Mouse (Mus musculus): ENCODE results near the gene Rph3al. TPM values are rescaled to one million over a fixed set of nuclear protein-coding genes. Genes with fewer than 3 reads are reported as not detected.

Gene Rph3al
- total RNA-seq, 2 experiments from 2014 or later, result 0.98 to 7.1 TPM

- ATAC-seq (replicated peaks; ENCODE audit: low FRiP score, poor library complexity, severe bottlenecking), result no peak
These were observed 67.8 kb downstream of the Rph3al start for GRCm38 (mm10) chr11:75870386-75870785.

- ATAC-seq (replicated peaks; ENCODE audit: low FRiP score, poor library complexity, severe bottlenecking), result no peak
These were observed 68.3 kb downstream of the Rph3al start for GRCm38 (mm10) chr11:75869898-75870297.

GRCm38 (mm10) chr11:75866861-75867260, 71.4 kb downstream of the Rph3al start:
- no peak for ATAC-seq (replicated peaks; ENCODE audit: low FRiP score, poor library complexity, severe bottlenecking)

DNA sequence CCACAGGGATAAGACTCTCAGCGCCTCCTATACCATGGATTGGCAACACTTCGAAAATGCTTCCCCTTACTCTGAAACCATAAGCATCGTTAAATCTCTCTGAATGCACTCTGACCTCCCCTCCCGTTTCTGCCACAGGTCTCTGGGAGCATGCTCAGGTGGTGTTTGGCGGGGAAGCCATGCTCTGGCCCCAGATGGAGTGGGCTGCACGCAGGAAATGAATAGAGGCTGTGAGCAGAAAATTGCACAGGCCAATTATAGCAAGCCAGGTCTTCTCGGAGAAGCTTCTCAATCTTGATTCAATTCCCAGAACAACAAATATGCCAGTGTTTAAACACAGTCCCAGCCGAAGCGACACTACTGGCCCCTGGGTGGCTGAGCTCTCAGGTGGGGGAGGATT, 72.4 kb downstream of the Rph3al start:
- no peak for ATAC-seq (replicated peaks; ENCODE audit: low FRiP score, poor library complexity, severe bottlenecking)

GRCm38 (mm10) chr11:75865253-75865619, 73.0 kb downstream of the Rph3al start:
- no peak for ATAC-seq (replicated peaks; ENCODE audit: low FRiP score, poor library complexity, severe bottlenecking)

DNA sequence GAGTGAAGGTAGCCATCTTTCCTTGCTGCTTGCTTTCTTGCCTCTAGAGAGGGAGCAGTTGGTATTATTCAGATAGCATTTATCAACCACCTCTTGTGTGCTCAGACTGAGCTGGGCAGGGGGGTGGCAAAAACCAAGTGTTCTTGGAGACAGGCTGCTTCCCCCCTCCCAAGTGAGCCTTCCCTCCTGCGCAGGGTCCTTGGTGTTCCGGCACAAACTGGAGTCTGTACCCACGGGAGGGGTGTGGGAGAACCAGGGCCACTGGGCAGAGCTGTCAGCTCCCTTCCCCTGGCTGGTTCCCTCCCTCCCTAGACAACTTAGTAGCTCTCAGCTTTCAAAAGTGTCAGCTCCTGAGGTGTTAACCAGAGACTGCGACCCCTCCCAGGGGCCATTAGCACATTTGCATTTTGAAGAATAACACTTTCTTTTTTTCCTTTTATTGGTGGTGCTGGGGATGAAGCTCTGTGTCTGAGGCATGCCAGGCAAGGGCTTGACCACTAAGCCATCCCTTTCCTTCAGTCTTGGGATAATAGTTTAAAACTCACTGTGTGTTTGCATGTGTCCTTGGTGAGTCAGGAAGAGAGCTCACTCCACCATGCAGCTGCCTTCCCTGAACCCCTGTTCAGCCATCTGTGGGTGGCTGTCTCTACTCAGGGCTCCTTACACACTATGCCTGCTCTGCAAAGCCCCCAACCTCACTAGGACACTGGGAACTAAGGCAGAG, 73.5 kb downstream of the Rph3al start:
- no peak for ATAC-seq (replicated peaks; ENCODE audit: low FRiP score, poor library complexity, severe bottlenecking)

GRCm38 (mm10) chr11:75862466-75862865, 75.8 kb downstream of the Rph3al start:
- no peak for ATAC-seq (replicated peaks; ENCODE audit: low FRiP score, poor library complexity, severe bottlenecking)

DNA sequence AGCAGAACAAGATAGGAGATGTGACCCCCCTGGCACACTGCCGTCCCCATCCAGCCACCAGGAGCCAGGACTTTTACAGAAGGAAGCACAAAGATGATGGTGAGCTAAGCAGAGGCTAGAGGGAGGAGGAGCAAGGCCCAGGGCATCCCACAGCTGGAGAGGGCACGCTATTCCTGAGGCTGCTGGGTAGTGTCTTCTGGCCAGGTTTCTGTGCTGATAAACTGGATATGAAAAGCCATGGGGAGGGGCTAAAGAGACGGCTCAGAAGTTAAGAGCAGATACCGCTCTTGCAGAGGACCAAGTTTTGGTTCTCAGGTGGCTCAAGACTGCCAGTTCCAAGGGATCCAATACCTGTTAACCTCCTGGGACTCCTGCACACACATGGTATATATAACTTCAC, 76.6 kb downstream of the Rph3al start:
- ATAC-seq (replicated peaks; ENCODE audit: low FRiP score, poor library complexity, severe bottlenecking), result no peak

DNA sequence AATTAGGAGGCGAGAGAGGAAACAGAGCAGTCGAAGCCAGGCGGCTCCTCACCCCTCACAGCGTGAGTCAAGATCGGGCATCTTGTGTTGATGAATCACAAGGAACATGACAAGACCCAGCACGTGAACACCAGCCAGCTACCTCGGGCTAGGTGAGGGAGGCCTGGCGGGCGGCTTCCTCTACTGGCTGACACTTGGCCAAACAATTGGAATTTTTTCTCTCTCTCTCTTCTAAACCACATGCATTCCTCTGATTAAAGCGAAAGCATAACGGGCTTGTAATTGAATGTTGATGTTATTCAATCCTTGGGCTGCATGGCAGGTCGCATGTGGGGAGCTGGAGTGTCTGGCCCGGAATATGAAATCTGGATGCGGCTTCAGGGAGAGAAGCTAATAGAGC, 77.0 kb downstream of the Rph3al start:
- no peak for ATAC-seq (replicated peaks; ENCODE audit: low FRiP score, poor library complexity, severe bottlenecking)

DNA sequence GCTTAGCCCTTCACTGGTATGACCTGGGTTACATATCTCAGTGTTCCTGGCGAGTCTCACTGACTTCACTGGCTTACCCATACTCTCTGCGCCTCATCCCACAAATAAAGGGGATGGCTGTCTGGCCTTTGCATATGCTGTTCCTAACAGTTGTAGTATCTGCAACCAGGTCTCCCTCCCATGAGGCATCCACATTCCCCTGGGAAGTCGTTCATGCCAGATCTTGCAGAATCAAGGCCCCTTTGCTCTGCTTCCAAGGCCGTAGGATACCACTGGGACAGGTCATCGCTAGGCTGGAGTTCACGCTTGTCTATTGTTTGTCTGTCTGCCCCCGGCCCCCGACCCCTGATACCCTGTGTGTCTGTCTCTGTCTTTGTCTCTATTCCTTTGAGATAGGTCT, 78.8 kb downstream of the Rph3al start:
- ATAC-seq (replicated peaks; ENCODE audit: low FRiP score, poor library complexity, severe bottlenecking), result no peak

- ATAC-seq (replicated peaks; ENCODE audit: low FRiP score, poor library complexity, severe bottlenecking), result no peak
These were observed 79.3 kb downstream of the Rph3al start for GRCm38 (mm10) chr11:75858975-75859374.

DNA sequence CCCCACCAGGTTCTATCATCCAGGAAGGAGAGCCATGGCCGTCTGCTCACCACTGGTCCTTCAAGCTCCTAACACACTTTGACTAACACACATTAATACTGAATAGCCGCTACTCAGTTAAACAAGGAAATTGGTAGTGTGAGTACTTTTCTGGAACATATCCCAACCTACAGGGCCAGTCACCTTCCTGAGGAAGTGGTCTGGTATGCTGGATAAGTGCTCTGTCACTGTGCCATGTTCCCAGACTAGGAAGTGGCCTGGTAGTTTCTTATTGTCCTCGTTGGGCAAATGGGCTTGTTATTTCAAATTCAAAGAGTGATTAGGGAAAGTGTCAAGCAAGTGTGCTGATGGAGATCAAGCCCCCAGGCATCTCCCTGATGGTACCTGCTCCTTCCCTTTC, 80.4 kb downstream of the Rph3al start:
- ATAC-seq (replicated peaks; ENCODE audit: low FRiP score, poor library complexity, severe bottlenecking), result no peak

- no peak for ATAC-seq (replicated peaks; ENCODE audit: low FRiP score, poor library complexity, severe bottlenecking)
These were observed 83.9 kb downstream of the Rph3al start for GRCm38 (mm10) chr11:75854327-75854726.

DNA sequence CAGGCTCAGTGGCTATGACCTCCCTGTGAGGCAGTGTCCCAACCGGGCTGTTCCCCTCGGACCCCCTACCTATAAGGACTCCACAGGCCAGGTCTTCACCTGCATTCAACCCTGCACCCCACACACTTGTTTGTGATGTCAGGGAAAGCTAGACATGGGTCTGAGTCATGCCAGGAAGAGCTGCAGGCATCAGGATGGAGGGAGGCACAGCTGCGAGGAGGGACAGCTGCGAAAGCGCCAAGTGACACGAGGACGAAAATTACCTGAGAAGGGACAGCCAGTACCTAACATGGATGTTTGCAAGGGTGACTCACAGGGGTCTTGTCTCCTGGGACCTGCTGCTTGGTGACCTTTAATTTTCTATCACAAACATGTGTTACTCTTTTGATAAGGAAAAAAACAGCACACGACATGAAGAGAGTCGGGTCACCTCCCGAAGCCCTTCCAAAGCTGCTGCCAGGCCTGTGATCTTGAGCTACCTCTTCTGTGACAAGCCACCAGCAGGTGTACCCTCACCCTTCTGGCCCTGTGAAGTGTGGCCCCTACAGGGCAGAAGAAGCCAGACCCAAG, 85.1 kb downstream of the Rph3al start:
- ATAC-seq (replicated peaks; ENCODE audit: low FRiP score, poor library complexity, severe bottlenecking), result no peak

DNA sequence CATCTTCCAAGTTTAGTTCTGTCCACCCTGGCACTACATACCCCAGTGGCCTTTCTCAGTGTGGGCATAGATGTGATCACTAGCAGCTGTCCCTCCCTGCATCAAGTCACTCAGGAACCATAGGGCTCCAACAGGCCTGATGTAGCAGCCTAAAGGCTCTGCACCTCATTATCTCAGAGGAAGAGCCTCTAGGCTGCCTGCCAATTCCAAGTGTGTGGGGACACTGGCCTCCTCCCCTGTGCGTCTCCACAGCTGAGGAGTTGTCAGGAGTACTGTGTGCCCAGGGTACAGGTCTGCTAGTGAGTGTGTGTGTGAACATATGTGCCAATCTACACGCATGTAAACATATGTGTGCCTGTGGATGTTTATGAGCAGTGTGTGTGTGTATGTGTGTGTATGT, 85.7 kb downstream of the Rph3al start:
- ATAC-seq (replicated peaks; ENCODE audit: low FRiP score, poor library complexity, severe bottlenecking), result 0 out of 2 replicates have a peak, but pooled peaks have one; percentile 46

DNA sequence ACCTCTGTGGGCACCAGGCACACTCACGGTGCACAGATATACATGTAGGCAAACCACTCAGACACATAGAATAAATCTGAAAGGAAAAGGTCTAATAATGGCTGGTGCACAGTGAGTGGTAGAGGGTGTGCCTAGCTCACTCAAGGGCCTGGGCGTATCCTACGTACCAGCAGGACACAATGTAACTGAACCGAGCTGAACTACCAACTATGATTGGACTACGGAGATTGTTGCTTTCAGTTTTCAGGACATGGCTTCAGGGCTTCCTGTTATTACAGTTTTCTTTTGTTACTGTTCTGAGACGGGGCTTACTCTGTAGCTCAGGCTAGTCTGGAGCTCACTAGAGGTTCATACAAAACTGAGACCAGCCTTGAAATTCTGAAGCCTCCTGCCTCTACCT, 88.7 kb downstream of the Rph3al start:
- no peak for ATAC-seq (replicated peaks; ENCODE audit: low FRiP score, poor library complexity, severe bottlenecking)

DNA sequence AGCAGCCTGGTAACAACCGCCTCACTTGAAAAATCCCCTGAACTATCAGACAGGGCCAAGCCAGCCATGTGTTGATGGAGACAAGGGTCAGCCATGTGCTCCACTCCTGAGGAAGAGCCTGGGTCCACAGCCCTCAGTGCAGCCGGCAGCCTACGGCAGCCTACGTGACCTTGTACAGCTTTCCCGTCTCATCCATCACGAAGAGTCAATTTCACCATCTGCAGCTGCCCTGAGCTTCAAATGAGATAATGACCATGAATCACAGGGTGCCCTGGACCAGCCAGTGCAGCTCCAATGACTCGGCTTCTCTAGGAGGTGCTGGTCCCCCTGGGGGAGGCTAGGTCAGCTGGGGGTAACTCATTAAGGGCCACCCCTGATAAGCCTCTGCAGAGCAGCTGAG, 91.6 kb downstream of the Rph3al start:
- no peak for ATAC-seq (replicated peaks; ENCODE audit: low FRiP score, poor library complexity, severe bottlenecking)

- ATAC-seq (replicated peaks; ENCODE audit: low FRiP score, poor library complexity, severe bottlenecking), result no peak
These were observed 92.6 kb downstream of the Rph3al start for GRCm38 (mm10) chr11:75845675-75846074.

DNA sequence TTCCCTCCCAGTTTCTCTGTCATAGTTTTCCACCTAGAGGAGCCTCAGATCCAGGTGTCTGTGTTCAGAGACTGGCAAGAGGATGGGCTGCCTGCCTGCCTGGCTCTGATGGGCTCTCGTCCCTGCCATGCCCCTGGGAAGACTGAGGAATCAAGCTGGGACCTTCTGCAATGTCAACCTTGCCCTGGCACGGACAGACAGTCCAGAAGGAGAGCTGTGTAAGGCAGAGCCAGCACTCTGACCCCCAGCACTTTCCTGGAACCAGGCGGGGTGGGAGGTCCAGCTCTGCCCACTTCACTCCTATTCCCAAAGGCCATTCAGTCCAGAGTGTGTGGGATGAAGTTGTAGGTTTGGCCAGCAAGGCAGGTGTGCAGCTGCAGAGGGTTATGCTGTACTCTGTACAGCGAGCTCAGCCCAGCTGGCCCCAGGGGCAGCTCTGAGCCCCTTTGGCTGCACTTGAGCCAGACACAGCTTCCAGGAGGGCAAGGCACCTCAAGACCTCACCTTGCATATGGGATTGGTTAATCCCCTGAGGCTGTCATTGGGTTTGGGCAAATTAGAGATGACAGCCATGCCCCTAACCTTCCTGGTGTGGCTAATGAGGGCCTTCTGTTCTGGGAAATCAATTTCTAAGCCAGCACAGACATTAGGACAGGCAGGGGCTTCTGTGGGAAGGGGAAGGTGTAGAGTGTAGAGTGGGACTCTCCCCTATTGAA, 95.2 kb downstream of the Rph3al start:
- no peak for ATAC-seq (replicated peaks; ENCODE audit: low FRiP score, poor library complexity, severe bottlenecking)

GRCm38 (mm10) chr11:75841503-75841902, 96.7 kb downstream of the Rph3al start:
- ATAC-seq (replicated peaks; ENCODE audit: low FRiP score, poor library complexity, severe bottlenecking), result no peak
